Mouse (Mus musculus) kidney, adult 2 months (tissue): ENCODE measurements around the gene Tsc22d2.

Experiments
- CTCF ChIP-seq: fragments of 200-500 bp; conservative IDR thresholded peaks from 2 replicates; pipeline ENCODE4 v1.5.1; 2011; ENCODE audit warnings: low read depth, mild to moderate bottlenecking, control low read depth, low read length, moderate library complexity, mixed read lengths; ENCODE audit not compliant: insufficient read depth, insufficient read length
- POLR2A ChIP-seq: fragments of 200-500 bp; IDR thresholded peaks from one replicate; pipeline ENCODE4 v1.6.1; 2011; ENCODE audit warnings: low read depth, low read length, control low read depth

- TF ChIP-seq CTCF (no peak), POLR2A (no peak)
Measured at GRCm38 (mm10) chr3:58385060-58385459, 29.5 kb upstream of the Tsc22d2 start.
